Mouse (Mus musculus) hindbrain, embryonic 12.5 days (tissue): ENCODE results near the gene Magea2. TPM values are rescaled to one million over a fixed set of nuclear protein-coding genes. Genes with fewer than 3 reads are reported as not detected.
"Not testable (repeated sequence)": the region's sequence is repeated elsewhere in the genome, so short reads cannot be mapped to it uniquely, and the experiment has no call there.

ENCODE experiments used
- ATAC-seq: fragments of 200-750 bp; cut with Nextera tagmentation; 2 replicates; pipeline ENCODE4 v1.8.0; 2017; ENCODE audit warnings: moderate TSS enrichment; ENCODE audit not compliant: low FRiP score
- H3K27ac ChIP-seq: fragments of 300-500 bp; sonication (generic); 2 replicates; pipeline ENCODE4 v1.5.1; 2016; ENCODE audit warnings: mild to moderate bottlenecking
- H3K27me3 ChIP-seq: fragments of 300-500 bp; sonication (generic); 2 replicates; pipeline ENCODE4 v1.6.1; 2016; ENCODE audit warnings: mild to moderate bottlenecking
- H3K36me3 ChIP-seq: fragments of 300-500 bp; sonication (generic); 2 replicates; pipeline ENCODE4 v1.6.1; 2016; ENCODE audit warnings: mild to moderate bottlenecking
- H3K4me1 ChIP-seq: fragments of 300-500 bp; sonication (generic); 2 replicates; pipeline ENCODE4 v1.6.1; 2016
- H3K4me2 ChIP-seq: fragments of 300-500 bp; sonication (generic); replicated peaks from 2 replicates; pipeline ENCODE4 v1.6.1; 2016; ENCODE audit warnings: mild to moderate bottlenecking
- H3K4me3 ChIP-seq: fragments of 300-500 bp; sonication (generic); 2 replicates; pipeline ENCODE4 v1.5.1; 2016; ENCODE audit warnings: mild to moderate bottlenecking
- H3K9ac ChIP-seq: fragments of 300-500 bp; sonication (generic); 2 replicates; pipeline ENCODE4 v1.6.1; 2016; ENCODE audit warnings: mild to moderate bottlenecking, moderate library complexity
- H3K9me3 ChIP-seq: fragments of 300-500 bp; sonication (generic); replicated peaks from 2 replicates; pipeline ENCODE4 v1.6.1; 2016; ENCODE audit warnings: mild to moderate bottlenecking
- WGBS: fragments of 180-500 bp; shearing (Covaris S2); methylation state at CpG from one replicate; pipeline ENCODE4 v1.1.7; 2016; 5-methylcytosine and 5-hydroxymethylcytosine counted together
- polyA plus RNA-seq: library from polyadenylated mRNA; unstranded; fragments of >200 nt; fragmentation: Nextera tagmentation; extraction: Ambion mirVana; gene quantifications from 2 replicates; pipeline ENCODE4 v1.2.1, GENCODE M21; 2016

Gene Magea2
- not detected in 2 replicates for polyA plus RNA-seq

DNA sequence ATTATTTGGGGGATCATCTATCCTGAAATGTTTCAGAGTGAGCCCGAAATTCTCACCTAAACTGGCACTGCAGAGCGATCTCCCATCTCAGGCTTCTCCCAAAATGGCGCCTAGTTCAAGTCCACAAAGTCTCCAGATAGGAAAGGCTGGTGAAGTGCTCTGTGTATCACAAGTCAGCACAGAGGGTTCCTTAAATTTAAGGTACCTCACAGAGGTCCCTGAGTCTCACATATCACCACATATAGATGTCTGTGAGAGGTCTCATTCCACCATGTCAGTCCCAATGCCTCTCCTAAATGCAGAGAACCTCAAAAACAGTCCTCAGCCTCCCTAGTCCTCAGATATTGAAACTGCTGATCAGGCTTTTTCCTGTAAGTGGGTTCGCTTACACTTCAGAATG lies at the start of gene Magea2:
TSS of gene Magea2 (minus strand) at position 101 of the 400 bp plus-strand sequence.
- H3K4me1 ChIP-seq, H3K9ac ChIP-seq, H3K4me3 ChIP-seq, H3K4me2 ChIP-seq, H3K27ac ChIP-seq, H3K9me3 ChIP-seq, H3K27me3 ChIP-seq, ATAC-seq, H3K36me3 ChIP-seq: not testable (repeated sequence)
- WGBS = 82% methylated on average over 4 of the region's 4 CpGs

DNA sequence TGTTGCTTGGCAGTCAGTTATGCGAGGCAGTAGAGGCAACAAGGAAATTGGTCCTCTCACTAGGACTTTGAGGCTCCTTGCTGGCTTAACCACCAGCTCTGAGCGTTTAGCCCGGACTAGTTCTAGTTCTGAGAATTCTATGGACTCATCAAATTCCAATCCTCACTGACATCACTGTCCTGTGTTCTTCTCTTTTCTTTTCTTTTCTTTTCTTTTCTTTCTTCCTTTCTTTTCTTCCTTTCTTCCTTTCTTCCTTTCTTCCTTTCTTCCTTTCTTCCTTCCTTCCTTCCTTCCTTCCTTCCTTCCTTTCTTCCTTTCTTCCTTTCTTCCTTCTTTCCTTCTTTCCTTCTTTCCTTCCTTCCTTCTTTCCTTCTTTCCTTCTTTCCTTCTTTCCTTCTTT lies 34.8 kb upstream of the Magea2 start, which contains the start of gene Cldn34b2:
TSS of gene Cldn34b2 (minus strand) at position 101 of the 400 bp plus-strand sequence.
- not testable (repeated sequence) for H3K4me3 ChIP-seq, ATAC-seq, H3K27me3 ChIP-seq, H3K36me3 ChIP-seq, H3K27ac ChIP-seq, H3K9me3 ChIP-seq, H3K9ac ChIP-seq, H3K4me1 ChIP-seq, H3K4me2 ChIP-seq
- WGBS = 76% methylated on average over 3 of the region's 3 CpGs

GRCm38 (mm10) chrX:155098024-155098423 lies 4.6 kb upstream of the Magea2 start:
- no peak for ATAC-seq
- Histone ChIP-seq H3K9ac (no peak overlapping the region), H3K27me3 (no peaks in the 10 kb centered on the region), H3K4me1 (no peaks in the 10 kb centered on the region), H3K27ac (no peak overlapping the region), H3K36me3 (no peaks in the 10 kb centered on the region), H3K4me2 (no peak overlapping the region), H3K4me3 (no peak overlapping the region), H3K9me3 (no peaks in the 10 kb centered on the region)

- H3K27me3 ChIP-seq, H3K9ac ChIP-seq, H3K4me1 ChIP-seq, H3K36me3 ChIP-seq, H3K9me3 ChIP-seq, H3K27ac ChIP-seq, H3K4me3 ChIP-seq, H3K4me2 ChIP-seq, ATAC-seq: not testable (repeated sequence)
- no CpG with 5 or more reads among the region's 2 CpGs for WGBS
Measured at GRCm38 (mm10) chrX:155089693-155090092, 3.8 kb downstream of the Magea2 start, which contains the start of gene Magea1. TSS of gene Magea1 (minus strand) at chrX:155089793.

DNA sequence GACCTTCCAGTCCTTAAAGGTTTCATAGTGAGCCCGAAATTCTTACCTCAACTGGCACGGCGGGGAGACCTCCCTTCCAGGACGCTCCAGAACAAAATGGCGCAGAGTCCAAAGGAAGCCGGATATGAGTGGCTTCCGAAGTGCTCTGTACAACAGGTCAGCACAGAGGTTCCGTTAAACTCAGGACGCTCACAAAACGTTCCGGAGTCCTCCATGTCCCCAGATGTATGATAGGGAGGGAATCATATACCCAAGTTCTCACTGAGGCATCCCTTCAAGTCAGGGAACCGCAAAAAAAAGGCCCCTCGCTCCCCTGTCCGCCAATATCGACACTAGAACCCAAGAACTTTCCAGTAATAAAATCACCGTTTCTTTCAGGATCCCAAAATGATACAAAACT lies 30.4 kb downstream of the Magea2 start, which contains the start of gene Magea5:
TSS of gene Magea5 (minus strand) at position 101 of the 400 bp plus-strand sequence.
- H3K4me2 ChIP-seq, H3K36me3 ChIP-seq, ATAC-seq, H3K27me3 ChIP-seq, H3K9ac ChIP-seq, H3K9me3 ChIP-seq, H3K4me1 ChIP-seq, H3K4me3 ChIP-seq, H3K27ac ChIP-seq: not testable (repeated sequence)
- 85% methylated on average over 16 of the region's 16 CpGs for WGBS

DNA sequence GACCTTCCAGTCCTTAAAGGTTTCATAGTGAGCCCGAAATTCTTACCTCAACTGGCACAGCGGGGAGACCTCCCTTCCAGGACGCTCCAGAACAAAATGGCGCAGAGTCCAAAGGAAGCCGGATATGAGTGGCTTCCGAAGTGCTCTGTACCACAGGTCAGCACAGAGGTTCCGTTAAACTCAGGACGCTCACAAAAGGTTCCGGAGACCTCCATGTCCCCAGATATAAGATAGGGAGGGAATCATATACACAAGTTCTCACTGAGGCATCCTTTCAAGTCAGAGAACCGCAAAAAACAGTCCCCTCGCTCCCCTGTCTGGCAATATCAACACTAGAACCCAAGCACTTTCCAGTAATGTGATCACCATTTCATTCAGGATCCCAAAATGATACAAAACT lies 97.7 kb downstream of the Magea2 start, which contains the start of gene Magea8:
TSS of gene Magea8 (minus strand) at position 101 of the 400 bp plus-strand sequence.
- not testable (repeated sequence) for H3K9ac ChIP-seq, H3K36me3 ChIP-seq, H3K4me1 ChIP-seq, H3K27me3 ChIP-seq, H3K4me2 ChIP-seq, H3K4me3 ChIP-seq, ATAC-seq, H3K9me3 ChIP-seq, H3K27ac ChIP-seq
- 88% methylated on average over 11 of the region's 11 CpGs for WGBS

Other genes with a start within 250 kb of the Magea2 start
- not detected in 2 replicates for gene Cldn34b1, start 203.4 kb downstream of the Magea2 start, polyA plus RNA-seq
- gene Magea6, start 157.7 kb downstream of the Magea2 start, polyA plus RNA-seq = not detected in 2 replicates
- gene Magea3, start 144.2 kb downstream of the Magea2 start, polyA plus RNA-seq = not detected in 2 replicates
- gene Magea8, start 97.8 kb downstream of the Magea2 start, polyA plus RNA-seq = not detected in 2 replicates
- not detected in 2 replicates for gene Magea5, start 30.5 kb downstream of the Magea2 start, polyA plus RNA-seq
- not detected in 2 replicates for gene Magea1, start 3.9 kb downstream of the Magea2 start, polyA plus RNA-seq
- not detected in 2 replicates for gene Cldn34b2, start 34.7 kb upstream of the Magea2 start, polyA plus RNA-seq
- gene Sat1, start 122.8 kb upstream of the Magea2 start, polyA plus RNA-seq = 72.1 and 78.5 TPM in 2 replicates
- gene Acot9, start 168.8 kb upstream of the Magea2 start, polyA plus RNA-seq = 31.2 and 34.7 TPM in 2 replicates
- 189 and 203 TPM in 2 replicates for gene Prdx4, start 247.1 kb upstream of the Magea2 start, polyA plus RNA-seq